Mouse (Mus musculus) kidney, adult 18-20 months (tissue): Measurements from ENCODE around the gene Mgat5.
A peak's percentile ranks its signal among the peaks of the same experiment; 100 is the strongest.

Experiments
- DNase-seq: peaks from one replicate; pipeline ENCODE4 v3.0.0; 2021

Mgat5 gene

GRCm38 (mm10) chr1:127204817-127205485 is at the start of gene Mgat5:
Gene Mgat5, plus strand, starts transcription at chr1:127205015.
- peak; percentile 92 for DNase-seq

GRCm38 (mm10) chr1:127160118-127160760 is 44.6 kb upstream of the Mgat5 start:
- peak; percentile 48 for DNase-seq

- DNase-seq = no peak
These were observed 40.1 kb upstream of the Mgat5 start for GRCm38 (mm10) chr1:127164589-127165160.

GRCm38 (mm10) chr1:127166521-127166920 is 38.3 kb upstream of the Mgat5 start:
- DNase-seq = no peak

- no peak for DNase-seq
These were observed 37.2 kb upstream of the Mgat5 start for GRCm38 (mm10) chr1:127167586-127167985.

GRCm38 (mm10) chr1:127168205-127168604 is 36.6 kb upstream of the Mgat5 start:
- DNase-seq = no peak

GRCm38 (mm10) chr1:127169516-127169915 is 35.3 kb upstream of the Mgat5 start:
- no peak for DNase-seq

GRCm38 (mm10) chr1:127171361-127171760 is 33.5 kb upstream of the Mgat5 start:
- DNase-seq = no peak

GRCm38 (mm10) chr1:127173448-127173847 is 31.4 kb upstream of the Mgat5 start:
- DNase-seq = no peak

- no peak for DNase-seq
These were observed 12.4 kb upstream of the Mgat5 start for GRCm38 (mm10) chr1:127192396-127192795.

GRCm38 (mm10) chr1:127199186-127199585 is 5.6 kb upstream of the Mgat5 start:
- DNase-seq = peak; percentile 55

GRCm38 (mm10) chr1:127202360-127202759 is 2.5 kb upstream of the Mgat5 start:
- no peak for DNase-seq

- DNase-seq = peak; percentile 59
These were observed 1.5 kb upstream of the Mgat5 start for GRCm38 (mm10) chr1:127203231-127203764.

GRCm38 (mm10) chr1:127205501-127206019 is 745 bp downstream of the Mgat5 start:
- no peak for DNase-seq

- peak; percentile 61 for DNase-seq
These were observed 1.3 kb downstream of the Mgat5 start for GRCm38 (mm10) chr1:127206020-127206641.

- DNase-seq = no peak
These were observed 2.2 kb downstream of the Mgat5 start for GRCm38 (mm10) chr1:127206881-127207555.

- DNase-seq = no peak
These were observed 3.4 kb downstream of the Mgat5 start for GRCm38 (mm10) chr1:127208167-127208566.

GRCm38 (mm10) chr1:127212812-127213211 is 8.0 kb downstream of the Mgat5 start:
- no peak for DNase-seq

GRCm38 (mm10) chr1:127213434-127213833 is 8.6 kb downstream of the Mgat5 start:
- DNase-seq = no peak

- no peak for DNase-seq
These were observed 9.9 kb downstream of the Mgat5 start for GRCm38 (mm10) chr1:127214585-127215232.

- no peak for DNase-seq
These were observed 12.2 kb downstream of the Mgat5 start for GRCm38 (mm10) chr1:127216979-127217378.

GRCm38 (mm10) chr1:127217665-127218064 is 12.8 kb downstream of the Mgat5 start:
- DNase-seq = no peak
